Mouse (Mus musculus) spleen, postnatal 10 days (tissue): ENCODE measurements around the gene Fanca.

ENCODE experiments used
- DNase-seq, 2 experiments: peaks; one replicate each; pipeline ENCODE4 v3.0.0; 2021 to 2022; ENCODE audit warnings: low spot score in 2 of 2

Gene Fanca

GRCm38 (mm10) chr8:123318467-123318911 lies at the start of gene Fanca:
Gene Fanca (minus strand): TSS chr8:123318576.
- peak; percentile 86 to 97 for DNase-seq

GRCm38 (mm10) chr8:123361082-123361739 lies 42.8 kb upstream of the Fanca start:
- peak; percentile 77 to 84 for DNase-seq

- no peak for DNase-seq
These were observed 34.8 kb upstream of the Fanca start for GRCm38 (mm10) chr8:123353216-123353615.

GRCm38 (mm10) chr8:123352786-123353185 lies 34.4 kb upstream of the Fanca start:
- DNase-seq, result peak in 1 of 2 experiments; percentile 59

GRCm38 (mm10) chr8:123352118-123352517 lies 33.7 kb upstream of the Fanca start:
- no peak for DNase-seq

- DNase-seq, result no peak
These were observed 30.7 kb upstream of the Fanca start for GRCm38 (mm10) chr8:123349073-123349472.

- peak in 1 of 2 experiments; percentile 41 for DNase-seq
These were observed 30.0 kb upstream of the Fanca start for GRCm38 (mm10) chr8:123348237-123348843.

- DNase-seq, result no peak
These were observed 28.9 kb upstream of the Fanca start for GRCm38 (mm10) chr8:123347293-123347692.

- no peak for DNase-seq
These were observed 27.5 kb upstream of the Fanca start for GRCm38 (mm10) chr8:123345856-123346255.

GRCm38 (mm10) chr8:123345135-123345534 lies 26.8 kb upstream of the Fanca start:
- no peak for DNase-seq

GRCm38 (mm10) chr8:123343422-123343821 lies 25.0 kb upstream of the Fanca start:
- no peak for DNase-seq

- no peak for DNase-seq
These were observed 24.5 kb upstream of the Fanca start for GRCm38 (mm10) chr8:123342911-123343310.

- DNase-seq, result no peak
These were observed 23.9 kb upstream of the Fanca start for GRCm38 (mm10) chr8:123342253-123342652.

- no peak for DNase-seq
These were observed 23.0 kb upstream of the Fanca start for GRCm38 (mm10) chr8:123341040-123342015.

GRCm38 (mm10) chr8:123340071-123340470 lies 21.7 kb upstream of the Fanca start:
- peak in 1 of 2 experiments; percentile 42 for DNase-seq

GRCm38 (mm10) chr8:123337475-123337874 lies 19.1 kb upstream of the Fanca start:
- DNase-seq, result no peak

GRCm38 (mm10) chr8:123334467-123334866 lies 16.1 kb upstream of the Fanca start:
- DNase-seq, result no peak

GRCm38 (mm10) chr8:123333864-123334263 lies 15.5 kb upstream of the Fanca start:
- no peak for DNase-seq

- no peak for DNase-seq
These were observed 14.8 kb upstream of the Fanca start for GRCm38 (mm10) chr8:123333091-123333587.

GRCm38 (mm10) chr8:123332262-123333090 lies 14.1 kb upstream of the Fanca start, which contains the start of gene Spire2:
Gene Spire2 (plus strand): TSS chr8:123332713.
- peak; percentile 66 to 85 for DNase-seq

GRCm38 (mm10) chr8:123331810-123332209 lies 13.4 kb upstream of the Fanca start:
- DNase-seq, result no peak
